Mouse (Mus musculus): Measurements from ENCODE around the gene Gpr132. TPM values are rescaled to one million over a fixed set of nuclear protein-coding genes. Genes with fewer than 3 reads are reported as not detected.
A peak's percentile ranks its signal among the peaks of the same experiment; 100 is the strongest.

The Gpr132 gene
- polyA plus RNA-seq, 1 experiment from 2014 or later = not detected

DNA sequence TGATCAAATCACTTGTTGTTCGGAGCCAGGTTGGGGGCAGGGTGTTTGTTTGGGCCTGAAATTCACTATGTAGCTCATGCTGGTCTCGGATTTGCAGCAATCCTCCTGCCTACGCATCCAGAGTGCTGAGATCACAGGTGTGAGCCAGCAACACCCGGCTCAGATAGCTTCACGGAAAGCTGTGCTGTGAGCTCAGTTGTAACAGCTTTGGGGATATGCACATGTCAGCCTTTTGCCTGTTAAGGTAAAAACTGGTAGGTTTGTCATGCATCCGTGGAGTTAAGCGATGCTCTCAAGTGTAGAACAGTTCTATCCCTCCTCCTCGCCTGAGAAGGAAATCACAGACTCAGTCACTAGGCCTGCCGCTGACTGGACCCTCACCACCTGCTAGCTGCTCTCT, 32.6 kb upstream of the Gpr132 start:
- no peak for ATAC-seq

DNA sequence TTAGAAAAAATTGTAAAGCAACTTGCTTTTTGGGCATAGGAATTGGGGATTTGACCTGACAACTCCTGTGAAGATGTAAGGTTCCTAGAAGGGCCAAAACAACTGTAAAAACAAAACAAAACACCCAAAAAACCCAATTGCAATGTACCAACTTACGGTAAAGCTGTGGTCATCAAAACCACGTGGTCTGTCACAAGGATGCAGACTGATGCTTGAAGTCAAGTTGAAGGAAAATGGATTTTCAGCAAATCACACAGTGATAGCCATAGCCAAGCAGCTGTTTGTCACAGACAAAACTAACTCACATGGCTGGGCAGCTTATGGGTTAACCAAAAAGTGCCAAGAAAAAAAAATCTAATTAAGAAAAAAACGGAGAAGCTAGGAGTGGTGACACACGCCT, 30.9 kb upstream of the Gpr132 start:
- ChIA-PET CTCF (interaction anchor here (1.6 kb wide), 1 partner anchor 22 kb away, joined by 4 read pairs; no protein-coding TSS in a partner anchor), POLR2A (no interaction called here)
- no peak for ATAC-seq
- H3K27me3 ChIP-seq = no peaks in the 10 kb centered on the region
- in situ Hi-C loops (cut with MboI; ENCODE audit: low pct_unique_long_range_greater_than_20kb) = no loop called here
- TF ChIP-seq CTCF (IDR thresholded peaks at IDR 0.05) = no peak
- no peak for DNase-seq (ENCODE audit: low read depth, low spot score)

More for the DNA sequence above, 32.6 kb upstream of the Gpr132 start:
- no peak for TF ChIP-seq CTCF (IDR thresholded peaks at IDR 0.05)
- no peaks in the 10 kb centered on the region for H3K27me3 ChIP-seq
- no peak for DNase-seq (ENCODE audit: low read depth, low spot score)
- ChIA-PET POLR2A (no interaction called here), CTCF (no interaction called here)
- in situ Hi-C loops (cut with MboI; ENCODE audit: low pct_unique_long_range_greater_than_20kb) = no loop called here

GRCm38 (mm10) chr12:112898351-112898750, 30.3 kb upstream of the Gpr132 start:
- no peaks in the 10 kb centered on the region for H3K27me3 ChIP-seq
- POLR2A ChIA-PET = no interaction called here
- CTCF ChIA-PET = interaction anchor here (1.1 to 1.6 kb wide), 2 partner anchors 19 to 23 kb away, joined by 3 to 4 read pairs; no protein-coding TSS in a partner anchor
- ATAC-seq (no peak), DNase-seq (ENCODE audit: low read depth, low spot score) (no peak)
- TF ChIP-seq CTCF (IDR thresholded peaks at IDR 0.05) = no peak
- in situ Hi-C loops (cut with MboI; ENCODE audit: low pct_unique_long_range_greater_than_20kb) = no loop called here

GRCm38 (mm10) chr12:112897522-112898212, 29.6 kb upstream of the Gpr132 start:
- H3K27me3 ChIP-seq = no peaks in the 10 kb centered on the region
- DNase-seq (ENCODE audit: low read depth, low spot score) (no peak), ATAC-seq (no peak)
- in situ Hi-C loops (cut with MboI; ENCODE audit: low pct_unique_long_range_greater_than_20kb) = no loop called here
- CTCF ChIA-PET = interaction anchor here (1.1 kb wide), 1 partner anchor 20 kb away, joined by 3 read pairs; no protein-coding TSS in a partner anchor
- TF ChIP-seq CTCF (IDR thresholded peaks at IDR 0.05) = no peak
- POLR2A ChIA-PET = no interaction called here

GRCm38 (mm10) chr12:112894969-112895368, 26.9 kb upstream of the Gpr132 start:
- in situ Hi-C loops (cut with MboI; ENCODE audit: low pct_unique_long_range_greater_than_20kb) = no loop called here
- ChIA-PET POLR2A (no interaction called here), CTCF (interaction anchor here (1.0 kb wide), 1 partner anchor 19 kb away, joined by 3 read pairs; no protein-coding TSS in a partner anchor)
- DNase-seq (ENCODE audit: low read depth, low spot score) (no peak), ATAC-seq (no peak)
- TF ChIP-seq CTCF (IDR thresholded peaks at IDR 0.05) = no peak
- H3K27me3 ChIP-seq = no peaks in the 10 kb centered on the region

DNA sequence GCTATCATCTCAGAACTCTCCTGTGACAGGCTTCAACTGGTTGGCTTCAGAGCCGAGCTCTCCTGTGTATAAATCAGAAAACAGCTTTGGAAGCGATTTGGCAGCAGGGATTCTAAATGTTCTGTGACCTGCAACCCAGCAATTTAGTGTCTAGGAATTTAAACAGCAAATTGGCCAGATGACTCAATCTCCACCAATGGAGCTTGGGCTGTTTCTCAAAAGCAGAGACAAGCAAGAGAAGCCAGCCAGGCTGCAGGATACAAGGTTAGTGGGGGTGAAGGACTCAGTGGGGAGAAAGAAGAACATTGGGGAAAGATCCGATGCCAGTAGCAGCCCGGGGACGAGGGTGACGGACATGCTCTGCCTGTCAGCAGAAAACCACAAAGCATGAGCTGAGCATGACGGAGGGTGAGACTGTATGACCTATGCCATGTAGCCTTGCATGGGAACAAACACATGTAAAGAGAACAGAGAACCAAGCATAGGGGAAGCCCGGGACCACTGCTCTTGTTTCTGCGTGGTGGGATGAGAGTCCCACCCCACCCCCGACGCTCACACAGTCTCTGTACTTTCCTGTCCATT, 26.4 kb upstream of the Gpr132 start:
- TF ChIP-seq CTCF (IDR thresholded peaks at IDR 0.05) = no peak
- ChIA-PET CTCF (interaction anchor here (1.0 kb wide), 1 partner anchor 19 kb away, joined by 3 read pairs; no protein-coding TSS in a partner anchor), POLR2A (no interaction called here)
- DNase-seq (ENCODE audit: low read depth, low spot score) = no peak
- ATAC-seq = peak; percentile 65
- H3K27me3 ChIP-seq = no peaks in the 10 kb centered on the region
- in situ Hi-C loops (cut with MboI; ENCODE audit: low pct_unique_long_range_greater_than_20kb) = no loop called here

DNA sequence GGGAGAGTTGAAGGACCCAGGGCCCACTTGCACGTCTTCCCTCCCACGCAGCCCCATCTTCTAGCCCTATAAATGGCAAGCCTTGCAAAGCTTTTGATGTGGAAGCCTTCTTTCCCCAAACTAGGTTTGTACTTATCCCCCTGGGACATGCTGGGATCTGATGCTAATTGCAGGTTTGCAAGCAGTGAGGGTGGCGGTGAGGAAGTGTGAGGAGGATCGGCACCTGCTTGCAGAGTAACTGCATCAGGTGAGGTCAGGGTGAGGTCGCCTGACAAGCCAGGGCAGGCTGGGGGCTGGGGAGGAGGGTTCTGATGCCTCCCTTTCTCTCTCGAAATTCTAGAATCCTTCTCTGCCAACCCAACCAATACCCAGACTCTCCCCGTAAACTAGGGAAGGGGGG, 17.4 kb upstream of the Gpr132 start:
- CTCF ChIA-PET = no interaction called here
- no peak for TF ChIP-seq CTCF (IDR thresholded peaks at IDR 0.05)
- no peaks in the 10 kb centered on the region for H3K27me3 ChIP-seq
- ATAC-seq = no peak
- no peak for DNase-seq (ENCODE audit: low read depth, low spot score)
- POLR2A ChIA-PET = no interaction called here
- in situ Hi-C loops (cut with MboI; ENCODE audit: low pct_unique_long_range_greater_than_20kb) = no loop called here

DNA sequence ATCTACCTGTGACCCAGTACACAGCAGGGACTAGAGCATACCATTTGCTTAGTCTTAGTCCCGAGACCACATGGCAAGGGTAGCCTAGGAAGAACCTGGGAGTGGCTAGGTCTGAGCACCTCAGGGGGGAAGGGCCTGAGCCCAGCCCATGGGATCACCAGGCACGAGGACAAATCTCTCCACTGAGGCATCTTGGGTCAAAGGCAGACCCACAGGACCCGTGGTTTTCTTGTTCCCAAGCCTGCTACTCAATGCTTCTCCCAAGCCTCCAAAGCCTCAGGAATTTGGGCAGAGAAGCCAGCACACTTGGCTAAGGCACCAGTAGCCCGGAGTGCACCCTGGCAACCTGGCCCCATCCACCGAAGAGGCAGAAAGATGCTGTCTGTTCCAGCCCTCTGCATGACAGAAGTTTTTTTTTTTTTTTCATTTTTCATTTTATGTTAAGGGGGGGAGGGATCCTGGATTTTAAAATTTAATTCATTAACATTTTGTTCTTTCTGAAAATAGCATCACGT, 13.3 kb upstream of the Gpr132 start:
- TF ChIP-seq CTCF (IDR thresholded peaks at IDR 0.05) = no peak
- H3K27me3 ChIP-seq = no peaks in the 10 kb centered on the region
- in situ Hi-C loops (cut with MboI; ENCODE audit: low pct_unique_long_range_greater_than_20kb) = loop anchor here (5.0 kb wide), 1 partner anchor 41 kb away; no protein-coding TSS in a partner anchor
- ChIA-PET POLR2A (no interaction called here), CTCF (no interaction called here)
- ATAC-seq (no peak), DNase-seq (ENCODE audit: low read depth, low spot score) (no peak)

DNA sequence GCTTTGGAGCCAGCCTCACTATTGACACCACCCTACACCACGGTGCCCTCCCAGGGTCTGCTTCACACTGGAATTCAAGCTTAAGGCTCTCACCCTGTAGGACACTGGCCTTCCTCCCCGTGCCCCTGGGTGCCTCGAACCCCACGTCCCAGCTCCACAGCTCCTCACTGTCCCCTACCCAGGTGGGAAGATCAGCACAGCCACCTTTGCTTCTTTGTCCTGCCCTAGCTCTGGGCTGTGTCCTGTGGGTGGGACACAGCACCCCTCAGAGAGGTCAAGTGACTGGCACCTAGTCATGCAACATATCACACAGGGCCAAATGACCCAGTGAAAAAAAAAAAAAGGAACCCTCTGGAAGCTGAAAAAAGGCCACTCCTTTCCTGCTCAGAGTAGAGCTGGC, 12.6 kb upstream of the Gpr132 start:
- POLR2A ChIA-PET = no interaction called here
- no peaks in the 10 kb centered on the region for H3K27me3 ChIP-seq
- in situ Hi-C loops (cut with MboI; ENCODE audit: low pct_unique_long_range_greater_than_20kb) = loop anchor here (5.0 kb wide), 1 partner anchor 42 kb away; no protein-coding TSS in a partner anchor

GRCm38 (mm10) chr12:112879731-112880130, 11.7 kb upstream of the Gpr132 start:
- TF ChIP-seq CTCF (IDR thresholded peaks at IDR 0.05) = no peak
- no peaks in the 10 kb centered on the region for H3K27me3 ChIP-seq

More for the DNA sequence above, 12.6 kb upstream of the Gpr132 start:
- no peak for TF ChIP-seq CTCF (IDR thresholded peaks at IDR 0.05)
- ATAC-seq (no peak), DNase-seq (ENCODE audit: low read depth, low spot score) (no peak)
- CTCF ChIA-PET = no interaction called here

GRCm38 (mm10) chr12:112877607-112878020, 9.6 kb upstream of the Gpr132 start:
- no peaks in the 10 kb centered on the region for H3K27me3 ChIP-seq
- ChIA-PET CTCF (interaction anchor here (1.0 kb wide), 1 partner anchor 79 kb away, joined by 3 read pairs; no protein-coding TSS in a partner anchor), POLR2A (no interaction called here)
- DNase-seq (ENCODE audit: low read depth, low spot score) (no peak), ATAC-seq (no peak)
- no peak for TF ChIP-seq CTCF (IDR thresholded peaks at IDR 0.05)
- in situ Hi-C loops (cut with MboI; ENCODE audit: low pct_unique_long_range_greater_than_20kb) = no loop called here

More at GRCm38 (mm10) chr12:112879731-112880130, 11.7 kb upstream of the Gpr132 start:
- ChIA-PET POLR2A (no interaction called here), CTCF (no interaction called here)
- no peak for DNase-seq (ENCODE audit: low read depth, low spot score)
- in situ Hi-C loops (cut with MboI; ENCODE audit: low pct_unique_long_range_greater_than_20kb) = loop anchor here (5.0 kb wide), 1 partner anchor 43 kb away; no protein-coding TSS in a partner anchor
- ATAC-seq = no peak

Data from Patski (cell line).